Mouse (Mus musculus) small intestine, adult 2 months (tissue): ENCODE measurements around the gene Efna4.

Source experiments
- CTCF ChIP-seq: fragments of 200-500 bp; IDR thresholded peaks from 2 replicates; pipeline ENCODE4 v1.5.1; 2012; ENCODE audit warnings: low read depth, mild to moderate bottlenecking, control low read depth, inconsistent platforms, low read length, moderate library complexity, mixed read lengths; ENCODE audit not compliant: insufficient replicate concordance, insufficient read length; ENCODE audit errors: extremely low read depth
- POLR2A ChIP-seq: fragments of 200-500 bp; IDR thresholded peaks from 2 replicates; pipeline ENCODE4 v1.6.1; 2012; ENCODE audit warnings: low read depth, mild to moderate bottlenecking, control low read depth, inconsistent platforms, low read length, moderate library complexity

DNA sequence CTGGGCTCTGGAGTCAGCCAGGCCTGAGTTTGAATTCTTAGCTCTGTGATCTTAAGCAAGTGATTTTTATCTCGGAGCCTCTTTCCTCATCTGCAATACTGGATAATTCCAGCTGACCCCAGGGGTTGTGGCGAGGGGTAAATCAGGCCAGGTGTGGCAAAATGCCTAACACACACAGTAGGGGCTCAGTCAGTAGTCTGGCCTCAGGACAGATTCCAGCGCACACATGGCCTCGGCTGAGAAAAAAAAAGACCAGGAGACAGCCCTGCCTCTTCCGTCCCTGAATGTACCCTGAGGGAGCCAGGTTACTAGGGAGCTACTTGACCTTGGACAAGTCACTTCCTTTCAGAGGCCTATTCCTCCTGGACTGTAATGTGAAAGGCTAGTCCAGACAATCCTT lies 45.1 kb upstream of the Efna4 start:
- TF ChIP-seq POLR2A: no peak
- TF ChIP-seq CTCF: no peak
